15 mouse cellular contexts compared by ENCODE assay signal in genomic region chr5:113660872-113661271, GRCm38 (mm10). TPM values are rescaled to one million over a fixed set of nuclear protein-coding genes. Genes with fewer than 3 reads are reported as not detected.
DNase-seq lines count a peak whose midpoint lies in the region; ATAC-seq lines count a peak whose summit lies in the region.
"Had no signal": no experiment of that assay in that cellular context is flagged by ENCODE, and none has a peak within 500 bp of the region (broad histone marks: within the 10 kb centered on the region; RNA-seq: fewer than 3 reads in every experiment).

No protein-coding gene starts in this region.

- no peaks in the 10 kb centered on the region for H3K4me1 ChIP-seq in heart, embryonic 12.5 days (replicated peaks)
- H3K4me1 ChIP-seq in forebrain, embryonic 12.5 days = no peaks in the 10 kb centered on the region
- H3K4me1 ChIP-seq in forebrain, embryonic 15.5 days = no peaks in the 10 kb centered on the region
- H3K4me1 ChIP-seq: neural tube, embryonic 15.5 days had no signal

- no peaks in the 10 kb centered on the region for H3K36me3 ChIP-seq in heart, embryonic 12.5 days
- H3K36me3 ChIP-seq in forebrain, embryonic 12.5 days (replicated peaks) = no peaks in the 10 kb centered on the region
- no peaks in the 10 kb centered on the region for H3K36me3 ChIP-seq in forebrain, embryonic 15.5 days
- H3K36me3 ChIP-seq: neural tube, embryonic 15.5 days had no signal

- ATAC-seq in heart, embryonic 12.5 days (ENCODE audit: insufficient number of reproducible peaks, low FRiP score) = no peak
- no peak for ATAC-seq in forebrain, embryonic 12.5 days (ENCODE audit: low FRiP score)
- ATAC-seq in forebrain, embryonic 15.5 days (replicated peaks) = no peak

- no peaks in the 10 kb centered on the region for H3K27me3 ChIP-seq in heart, embryonic 12.5 days (replicated peaks)
- no peaks in the 10 kb centered on the region for H3K27me3 ChIP-seq in forebrain, embryonic 12.5 days
- no peaks in the 10 kb centered on the region for H3K27me3 ChIP-seq in forebrain, embryonic 15.5 days
- H3K27me3 ChIP-seq: neural tube, embryonic 15.5 days had no signal

- peak; percentile 87 to 90 for DNase-seq in heart, adult 18-20 months
- DNase-seq in gastrocnemius, adult 18-20 months (ENCODE audit: low spot score) = peak; percentile 90
- peak; percentile 80 for DNase-seq in heart, postnatal 4 days
- peak; percentile 43 for DNase-seq in ovary, postnatal 36 days (ENCODE audit: low spot score)
- no peak for DNase-seq in layer of hippocampus, postnatal 36 days
- DNase-seq: adrenal gland, postnatal 25 days; B cell, adult 2 months; cerebellum, postnatal 36 days; left cerebral cortex, postnatal 4 days; thymus, postnatal 36 days had no signal

- no peak overlapping the region for H3K9ac ChIP-seq in heart, embryonic 12.5 days
- no peak overlapping the region for H3K9ac ChIP-seq in forebrain, embryonic 12.5 days
- no peak overlapping the region for H3K9ac ChIP-seq in forebrain, embryonic 15.5 days (replicated peaks)
- H3K9ac ChIP-seq: neural tube, embryonic 15.5 days had no signal

- WGBS in heart, embryonic 12.5 days = 68% methylated on average over 10 of the region's 10 CpGs
- 85% methylated on average over 10 of the region's 10 CpGs for WGBS in forebrain, embryonic 12.5 days
- whole genome bisulfite sequencing in forebrain, embryonic 15.5 days = 79% methylated on average over 10 of the region's 10 CpGs

- H3K27ac ChIP-seq in heart, embryonic 12.5 days (ENCODE audit: poor library complexity, severe bottlenecking) = no peak overlapping the region
- no peak overlapping the region for H3K27ac ChIP-seq in forebrain, embryonic 12.5 days
- no peak overlapping the region for H3K27ac ChIP-seq in forebrain, embryonic 15.5 days (replicated peaks)
- H3K27ac ChIP-seq: kidney, postnatal 0 days; neural tube, embryonic 15.5 days had no signal

- no peak overlapping the region for H3K4me3 ChIP-seq in heart, embryonic 12.5 days
- H3K4me3 ChIP-seq in forebrain, embryonic 12.5 days (replicated peaks) = no peak overlapping the region
- H3K4me3 ChIP-seq in forebrain, embryonic 15.5 days = no peak overlapping the region
- H3K4me3 ChIP-seq: neural tube, embryonic 15.5 days had no signal

- H3K4me2 ChIP-seq in heart, embryonic 12.5 days = no peak overlapping the region
- H3K4me2 ChIP-seq in forebrain, embryonic 12.5 days = no peak overlapping the region
- no peak overlapping the region for H3K4me2 ChIP-seq in forebrain, embryonic 15.5 days (replicated peaks)
- H3K4me2 ChIP-seq: neural tube, embryonic 15.5 days had no signal

- H3K9me3 ChIP-seq in heart, embryonic 12.5 days (replicated peaks) = 0 out of 2 replicates have a peak, but pooled peaks cover 3% of the 10 kb centered on the region
- H3K9me3 ChIP-seq in forebrain, embryonic 12.5 days = peaks cover 3% of the 10 kb centered on the region; the same call in 1 of the 2 replicates
- no peaks in the 10 kb centered on the region for H3K9me3 ChIP-seq in forebrain, embryonic 15.5 days
- H3K9me3 ChIP-seq: neural tube, embryonic 15.5 days had no signal

RNA-seq across cellular contexts. Expression of gene Cmklr1, which starts 10.6 kb away (rescaled TPM):
- total RNA-seq in heart, adult 18-20 months (2021) = 10 to 100 TPM; 21.3 to 22.3 TPM
- 1.4 and 1.8 TPM in 2 replicates for polyA plus RNA-seq in heart, embryonic 12.5 days (2016; fragmentation: Nextera tagmentation; extraction: Ambion mirVana)
- total RNA-seq in gastrocnemius, adult 18-20 months (2021) = 10 to 100 TPM; 12.4 to 14.9 TPM
- total RNA-seq in heart, postnatal 4 days (2021) = 10 to 100 TPM; 12.6 to 14.6 TPM
- polyA plus RNA-seq in forebrain, embryonic 12.5 days (2016; fragmentation: Nextera tagmentation; extraction: Ambion mirVana) = 1.6 and 2.1 TPM in 2 replicates
- polyA plus RNA-seq in forebrain, embryonic 15.5 days (2015; fragmentation: Nextera tagmentation; extraction: Ambion mirVana) = 1.3 and 1.4 TPM in 2 replicates
- total RNA-seq in layer of hippocampus, postnatal 36 days (2021) = 1 to 10 TPM; 4.0 TPM

Comparison
In these comparisons a context has a peak if more than half of its experiments do, and no peak if none do; other contexts are left out.
1. DNase-seq: peak in heart, adult 18-20 months (2 of 2), gastrocnemius, adult 18-20 months (single experiment), heart, postnatal 4 days (single experiment) and ovary, postnatal 36 days (single experiment); none in layer of hippocampus, postnatal 36 days (0 of 2).